Mouse (Mus musculus) ES-E14 (cell line): Measurements from ENCODE around the gene Nkx2-3. TPM values are rescaled to one million over a fixed set of nuclear protein-coding genes. Genes with fewer than 3 reads are reported as not detected.

ENCODE experiments used
- DNase-seq: peaks from one replicate; pipeline ENCODE4 v3.0.0-alpha.2; 2013; ENCODE audit warnings: low read depth, low spot score
- H3K27ac ChIP-seq: 2 replicates; pipeline ENCODE4 v1.5.1; 2012; ENCODE audit warnings: low read depth, mild to moderate bottlenecking, low read length, moderate library complexity, mixed read lengths; ENCODE audit not compliant: poor library complexity, insufficient read depth, severe bottlenecking
- H3K36me3 ChIP-seq: 2 replicates; pipeline ENCODE4 v1.6.1; 2012; ENCODE audit warnings: mild to moderate bottlenecking, low read length, moderate library complexity, mixed read lengths; ENCODE audit not compliant: control insufficient read depth, poor library complexity, insufficient read depth, severe bottlenecking
- H3K4me1 ChIP-seq, 2 experiments: fragments of 150-350 bp in 1 of 2; sonication (generic) in 1 of 2; 2 replicates each; pipeline ENCODE4 v1.6.1; 2012; ENCODE audit warnings: low read length in 2 of 2, mild to moderate bottlenecking in 1 of 2, mixed read lengths in 1 of 2; ENCODE audit not compliant: control insufficient read depth in 2 of 2, insufficient read depth in 2 of 2, poor library complexity in 1 of 2
- H3K4me3 ChIP-seq, 2 experiments: fragments of 150-350 bp in 1 of 2; sonication (generic) in 1 of 2; 2 replicates each; pipeline ENCODE4 v1.5.1; 2012; ENCODE audit warnings: low read length in 2 of 2, low read depth in 1 of 2, mild to moderate bottlenecking in 1 of 2, mixed read lengths in 1 of 2; ENCODE audit not compliant: insufficient read depth in 1 of 2, poor library complexity in 1 of 2, severe bottlenecking in 1 of 2
- H3K9ac ChIP-seq: 2 replicates; pipeline ENCODE4 v1.6.1; 2012; ENCODE audit warnings: low read depth, mild to moderate bottlenecking, low read length, mixed read lengths; ENCODE audit not compliant: poor library complexity, insufficient read depth, severe bottlenecking
- H3K9me3 ChIP-seq: fragments of 150-350 bp; sonication (generic); 2 replicates; pipeline ENCODE4 v1.6.1; 2012; ENCODE audit warnings: low read depth, mild to moderate bottlenecking, low read length; ENCODE audit not compliant: control insufficient read depth, insufficient read depth
- CHD2 ChIP-seq: IDR thresholded peaks from 2 replicates; pipeline ENCODE4 v1.6.1; 2014; ENCODE audit warnings: mild to moderate bottlenecking, low read depth, low read length, inconsistent platforms
- HCFC1 ChIP-seq: IDR thresholded peaks from 2 replicates; pipeline ENCODE4 v1.6.1; 2012; ENCODE audit warnings: low read length, inconsistent platforms, borderline replicate concordance; ENCODE audit not compliant: insufficient read depth
- MAFK ChIP-seq: IDR thresholded peaks from 2 replicates; pipeline ENCODE4 v1.6.1; 2014; ENCODE audit warnings: mild to moderate bottlenecking, low read depth, low read length, inconsistent platforms; ENCODE audit not compliant: insufficient read depth
- ZC3H11A ChIP-seq: IDR thresholded peaks from 2 replicates; pipeline ENCODE4 v1.6.1; 2012; ENCODE audit warnings: low read depth, mild to moderate bottlenecking, inconsistent platforms, low read length, borderline replicate concordance
- ZNF384 ChIP-seq: IDR thresholded peaks from 2 replicates; pipeline ENCODE4 v1.6.1; 2012; ENCODE audit warnings: low read depth, low read length, inconsistent platforms
- in situ Hi-C, 2 experiments: fragments of 600-800 bp; cut with MboI; formaldehyde crosslinking; loops; one replicate each; pipeline ENCODE4 v1.15.1; 2025; ENCODE audit warnings: low sequenced_read_pairs in 2 of 2, inconsistent platforms in 1 of 2; ENCODE audit not compliant: unreplicated experiment in 2 of 2
- total RNA-seq: library from RNA; depleted of rRNA; stranded (reverse); fragments of 300-350 nt; gene quantifications from 2 replicates; pipeline ENCODE4 v1.2.3, GENCODE M21; 2012

The Nkx2-3 gene
- total RNA-seq, 1 experiment, result 0.27 TPM

- no peak overlapping the region for H3K9ac ChIP-seq
- H3K4me3 ChIP-seq, result peak overlapping the region in 1 of 2 experiments; percentile 34; a peak in 2 of 4 replicates
- H3K9me3 ChIP-seq, result no peaks in the 10 kb centered on the region
- no peak for DNase-seq
- H3K27ac ChIP-seq, result no peak overlapping the region
- in situ Hi-C loops, result no loop called here
- H3K4me1 ChIP-seq, result peaks cover 0 to 11% of the 10 kb centered on the region in 2 experiments; a peak in 1 of 4 replicates
- no peak for TF ChIP-seq MAFK
- no peak for TF ChIP-seq ZNF384
- TF ChIP-seq ZC3H11A, result no peak
- no peak for TF ChIP-seq HCFC1
- no peaks in the 10 kb centered on the region for H3K36me3 ChIP-seq
These were observed 13.1 kb upstream of the Nkx2-3 start for GRCm38 (mm10) chr19:43598741-43599660.

- 0 out of 2 replicates have a peak overlapping the region, but pooled peaks have one; percentile 16 for H3K9ac ChIP-seq
- no peak for TF ChIP-seq ZNF384
- no peak for TF ChIP-seq CHD2
- TF ChIP-seq MAFK, result no peak
- TF ChIP-seq ZC3H11A, result no peak
- H3K27ac ChIP-seq, result no peak overlapping the region
- no peaks in the 10 kb centered on the region for H3K9me3 ChIP-seq
- no peaks in the 10 kb centered on the region for H3K36me3 ChIP-seq
- DNase-seq, result no peak
- peaks cover 0 to 11% of the 10 kb centered on the region in 2 experiments; a peak in 1 of 4 replicates for H3K4me1 ChIP-seq
- peak overlapping the region; percentile 34 to 39; a peak in 2 of 4 replicates for H3K4me3 ChIP-seq
- in situ Hi-C loops, result loop anchor here (5.0 to 25.0 kb wide), 5 partner anchors 1155 to 1637 kb away; partner anchors contain the start of genes Lbx1 (in 2 of the 2), Pax2 (in 2 of the 2) and Tlx1 (in 1 of the 2)
These were observed 12.2 kb upstream of the Nkx2-3 start for GRCm38 (mm10) chr19:43599776-43600544.

- Histone ChIP-seq H3K4me3 (peak overlapping the region in 1 of 2 experiments; percentile 22; a peak in 1 of 4 replicates), H3K27ac (no peak overlapping the region), H3K4me1 (peaks cover 0 to 11% of the 10 kb centered on the region in 2 experiments; a peak in 1 of 4 replicates), H3K36me3 (no peaks in the 10 kb centered on the region), H3K9ac (no peak overlapping the region), H3K9me3 (no peaks in the 10 kb centered on the region)
- TF ChIP-seq HCFC1 (no peak), CHD2 (no peak), ZC3H11A (no peak), MAFK (no peak), ZNF384 (no peak)
- in situ Hi-C loops, result loop anchor here (5.0 to 25.0 kb wide), 5 partner anchors 1154 to 1637 kb away; partner anchors contain the start of genes Lbx1 (in 2 of the 2), Pax2 (in 2 of the 2) and Tlx1 (in 1 of the 2)
- no peak for DNase-seq
These were observed 11.4 kb upstream of the Nkx2-3 start for GRCm38 (mm10) chr19:43600545-43601331.

GRCm38 (mm10) chr19:43601440-43601839, 10.7 kb upstream of the Nkx2-3 start:
- H3K4me3 ChIP-seq, result peak overlapping the region in 1 of 2 experiments; percentile 22; a peak in 1 of 4 replicates
- no peaks in the 10 kb centered on the region for H3K9me3 ChIP-seq
- H3K9ac ChIP-seq, result no peak overlapping the region
- no peaks in the 10 kb centered on the region for H3K36me3 ChIP-seq
- no peak for TF ChIP-seq CHD2
- no peak for TF ChIP-seq MAFK
- peaks cover 0 to 11% of the 10 kb centered on the region in 2 experiments; a peak in 1 of 4 replicates for H3K4me1 ChIP-seq
- no peak for DNase-seq
- in situ Hi-C loops, result loop anchor here (5.0 to 25.0 kb wide), 5 partner anchors 1153 to 1636 kb away; partner anchors contain the start of genes Lbx1 (in 2 of the 2), Pax2 (in 2 of the 2) and Tlx1 (in 1 of the 2)
- H3K27ac ChIP-seq, result no peak overlapping the region
